Mouse (Mus musculus) mature B cell (primary cell): ENCODE data around the gene Spdef.

Experiments
- in situ Hi-C: fragments of 300-500 bp; cut with MboI; formaldehyde crosslinking; loops from 2 replicates; pipeline ENCODE4 v1.14.3; 2019

Spdef gene

DNA sequence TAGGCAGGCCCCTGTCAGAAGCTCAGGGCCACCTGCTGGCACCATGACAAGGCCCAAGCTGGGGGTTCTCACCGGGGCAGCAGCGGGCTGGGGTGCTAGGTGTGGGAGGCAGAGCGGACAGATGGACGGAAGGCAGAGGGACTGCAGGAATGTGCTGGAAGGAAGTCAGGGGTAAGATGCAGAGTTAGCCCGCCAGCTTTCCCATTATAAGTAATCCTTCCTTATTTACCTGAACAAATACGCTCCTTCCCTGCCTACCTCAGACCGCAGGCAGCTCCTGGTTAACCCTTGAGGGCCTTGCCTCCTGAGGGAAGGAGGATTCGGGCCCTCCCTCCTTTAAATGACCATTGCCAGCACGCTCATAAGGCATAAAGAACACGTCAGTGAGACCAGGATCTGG, at the start of gene Spdef:
Gene Spdef, minus strand, starts transcription at position 186 of the 400 bp plus-strand sequence.
- in situ Hi-C loops, result no loop called here

GRCm38 (mm10) chr17:27777823-27778222, 49.1 kb upstream of the Spdef start:
- in situ Hi-C loops, result no loop called here

- in situ Hi-C loops, result no loop called here
Measured at GRCm38 (mm10) chr17:27774198-27774597, 45.4 kb upstream of the Spdef start.

GRCm38 (mm10) chr17:27771616-27772015, 42.9 kb upstream of the Spdef start:
- in situ Hi-C loops, result no loop called here

DNA sequence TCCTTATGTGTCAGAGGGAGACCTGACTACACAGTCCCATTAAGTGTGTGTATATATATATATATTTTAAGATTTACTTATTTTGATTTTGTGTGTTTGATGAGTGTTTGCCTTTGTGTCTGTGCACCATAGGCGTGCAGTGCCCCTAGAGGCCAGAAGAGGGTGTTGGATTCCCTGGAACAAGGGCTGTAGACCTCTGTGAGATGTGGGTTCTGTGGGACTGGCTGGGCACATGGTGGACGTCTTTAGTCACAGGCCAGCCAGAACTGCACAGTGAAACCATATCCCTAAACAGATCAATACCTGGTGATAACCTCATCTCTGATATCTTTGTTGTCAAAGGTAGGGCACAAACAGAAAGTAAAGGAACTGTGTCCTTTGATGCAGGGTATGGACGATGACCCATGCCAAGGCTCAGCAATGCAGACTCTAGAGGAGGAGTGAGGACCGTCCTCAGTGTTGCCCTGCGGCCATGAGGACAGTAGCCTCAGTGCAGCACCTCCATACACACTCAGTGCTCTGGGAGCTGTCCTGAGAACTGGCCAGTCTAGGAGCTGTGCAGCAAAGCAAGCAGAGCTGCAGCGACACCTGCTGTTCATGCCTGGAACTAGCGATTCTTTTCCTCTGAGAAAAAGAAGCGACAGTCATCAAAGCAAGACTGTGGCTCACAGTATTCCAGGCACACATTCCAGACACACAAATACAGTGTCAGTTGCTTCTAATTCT, 40.2 kb upstream of the Spdef start:
- in situ Hi-C loops, result no loop called here

GRCm38 (mm10) chr17:27767543-27767942, 38.8 kb upstream of the Spdef start:
- in situ Hi-C loops, result no loop called here

- in situ Hi-C loops, result no loop called here
Measured at GRCm38 (mm10) chr17:27767120-27767519, 38.4 kb upstream of the Spdef start.

GRCm38 (mm10) chr17:27765066-27765465, 36.3 kb upstream of the Spdef start:
- in situ Hi-C loops, result no loop called here

- in situ Hi-C loops, result no loop called here
Measured at GRCm38 (mm10) chr17:27764453-27764852, 35.7 kb upstream of the Spdef start.

- in situ Hi-C loops, result no loop called here
Measured at GRCm38 (mm10) chr17:27762884-27763283, 34.1 kb upstream of the Spdef start.

DNA sequence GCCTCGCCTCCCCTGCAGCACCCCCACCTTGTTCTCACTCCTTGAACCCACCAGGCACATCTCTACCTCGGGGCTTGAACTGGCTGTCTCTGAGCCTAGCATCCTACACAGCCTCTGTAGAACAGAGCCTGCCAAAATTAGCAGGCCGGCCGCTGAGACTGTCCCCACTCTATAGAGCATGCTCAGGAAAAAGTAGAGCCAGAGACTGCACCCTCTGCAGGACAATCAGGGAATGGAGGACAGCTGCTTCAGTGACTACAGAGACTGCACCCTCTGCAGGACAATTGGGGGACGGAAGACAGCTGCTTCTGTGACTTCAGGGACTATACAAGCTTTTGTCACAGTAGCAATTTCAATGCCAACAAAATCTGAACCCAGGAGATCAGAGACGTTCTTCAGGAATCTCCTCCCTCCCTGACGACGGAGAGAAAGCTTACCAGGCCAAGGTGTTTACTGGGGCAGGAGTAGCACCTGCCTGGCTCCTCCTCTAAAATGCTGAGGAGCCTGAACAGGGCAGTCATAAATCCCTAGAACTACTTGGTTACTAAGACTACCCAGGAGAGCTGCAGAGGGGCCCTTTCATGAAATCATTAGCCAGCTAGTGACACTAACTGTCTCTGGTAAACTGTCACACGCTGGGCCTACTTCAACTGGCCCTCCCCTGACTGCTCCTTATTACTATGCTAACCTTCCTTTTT, 33.0 kb upstream of the Spdef start:
- in situ Hi-C loops, result no loop called here

DNA sequence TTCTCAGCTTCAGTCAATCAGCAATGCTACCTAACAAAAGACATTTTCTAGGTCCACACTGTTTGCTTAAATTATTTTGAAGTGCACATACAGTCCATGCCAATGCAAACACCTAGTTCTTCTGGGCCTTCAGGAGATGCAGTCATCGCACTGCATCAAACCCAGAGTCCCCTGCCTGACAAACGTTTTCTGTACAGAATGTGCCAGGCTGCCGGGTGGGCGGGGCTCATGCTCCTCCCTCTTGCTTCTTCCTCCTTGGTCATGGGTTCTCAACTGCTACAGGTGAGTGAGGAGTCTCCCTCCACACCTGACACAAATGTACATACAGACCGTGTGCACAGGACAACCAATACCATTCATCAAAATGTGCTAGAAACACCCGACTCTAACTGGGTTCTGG, 31.4 kb upstream of the Spdef start:
- in situ Hi-C loops, result no loop called here

GRCm38 (mm10) chr17:27751314-27752202, 22.8 kb upstream of the Spdef start:
- in situ Hi-C loops, result no loop called here

- in situ Hi-C loops, result no loop called here
Measured at GRCm38 (mm10) chr17:27750451-27750942, 21.7 kb upstream of the Spdef start.

GRCm38 (mm10) chr17:27748123-27748522, 19.4 kb upstream of the Spdef start:
- in situ Hi-C loops, result no loop called here

DNA sequence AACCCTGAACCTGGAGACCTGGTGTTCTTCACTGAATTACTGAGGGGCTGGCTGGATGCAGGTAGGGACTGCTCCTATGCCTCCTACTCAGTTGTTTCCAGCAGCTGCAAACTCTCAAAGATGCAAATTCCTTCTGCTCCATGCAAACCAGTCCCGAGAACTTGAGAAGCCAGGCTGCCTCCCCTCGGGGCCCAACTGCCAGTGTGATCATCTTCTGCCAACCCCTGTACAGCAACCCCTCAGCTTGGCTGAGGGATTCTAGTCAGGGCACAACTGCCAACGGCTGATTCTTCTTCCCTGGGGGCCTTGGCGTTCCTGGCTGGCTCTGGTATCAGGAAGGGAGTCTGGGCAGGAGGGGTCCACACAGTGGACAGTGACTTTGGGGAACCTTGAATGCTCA, 17.7 kb upstream of the Spdef start:
- in situ Hi-C loops, result no loop called here

DNA sequence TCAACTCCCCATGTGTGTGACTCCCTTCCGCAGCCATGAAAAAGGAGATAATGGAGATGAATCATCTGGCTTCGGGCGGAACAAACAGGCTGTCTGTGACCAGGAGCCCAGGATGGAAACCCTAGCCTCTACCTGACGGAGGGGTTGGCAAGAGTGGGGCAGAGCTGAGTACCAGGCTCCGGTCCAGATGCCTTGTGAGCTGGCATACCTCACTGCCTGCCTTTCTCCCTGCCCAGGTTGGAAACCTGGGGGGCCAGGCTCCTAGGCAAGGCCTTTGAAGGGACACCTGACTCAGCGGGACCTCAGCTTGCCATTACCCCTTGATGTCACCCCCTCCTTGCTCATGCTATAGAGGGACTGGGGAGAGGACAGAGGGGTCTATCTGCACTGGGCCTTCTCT, 12.2 kb upstream of the Spdef start:
- in situ Hi-C loops, result no loop called here

- in situ Hi-C loops, result no loop called here
Measured at GRCm38 (mm10) chr17:27734344-27735073, 5.8 kb upstream of the Spdef start.

- in situ Hi-C loops, result no loop called here
Measured at GRCm38 (mm10) chr17:27732694-27733093, 3.9 kb upstream of the Spdef start.

GRCm38 (mm10) chr17:27732152-27732551, 3.4 kb upstream of the Spdef start:
- in situ Hi-C loops, result no loop called here

GRCm38 (mm10) chr17:27726527-27726926, 2.2 kb downstream of the Spdef start:
- in situ Hi-C loops, result no loop called here

DNA sequence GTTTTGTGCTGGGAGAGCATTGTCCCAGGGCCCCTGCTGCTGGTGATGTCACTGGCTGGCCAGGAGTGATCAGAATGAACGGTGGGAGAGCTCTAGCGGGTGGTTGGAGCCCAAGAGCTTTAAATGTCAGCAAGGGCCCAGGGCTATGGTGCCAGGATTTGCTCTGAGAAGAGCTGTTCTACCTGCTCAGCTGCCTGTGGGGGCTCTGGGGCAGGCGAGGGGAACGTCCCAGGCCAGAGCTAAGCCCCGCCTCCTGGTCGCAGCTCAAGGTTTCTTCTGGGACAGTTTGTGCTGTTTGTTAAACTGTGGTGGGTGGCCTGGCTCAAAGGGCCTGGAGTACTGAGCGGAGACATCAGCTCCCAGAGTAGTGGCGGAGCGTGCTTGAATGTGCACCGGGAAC, 3.3 kb downstream of the Spdef start:
- in situ Hi-C loops, result no loop called here
